Mouse (Mus musculus): ENCODE results near the gene Nxf1. TPM values are rescaled to one million over a fixed set of nuclear protein-coding genes. Genes with fewer than 3 reads are reported as not detected.
"Not testable (repeated sequence)": the region's sequence is repeated elsewhere in the genome, so short reads cannot be mapped to it uniquely, and the experiment has no call there.

The Nxf1 gene
- polyA plus RNA-seq, 1 experiment from 2014 or later = 254 TPM

GRCm38 (mm10) chr19:8728335-8729099 is 28.4 kb upstream of the Nxf1 start:
- H3K9me3 ChIP-seq; H3K27ac ChIP-seq; H3K4me3 ChIP-seq; DNase-seq (ENCODE audit: extremely low spot score, low spot score); H3K27me3 ChIP-seq (ENCODE audit: poor library complexity, severe bottlenecking): not testable (repeated sequence)
- 53% methylated on average over 3 of the region's 3 CpGs for WGBS
- Histone ChIP-seq H3K36me3 (replicated peaks) (peaks cover 34% of the 10 kb centered on the region), H3K4me1 (peaks cover 21% of the 10 kb centered on the region)

DNA sequence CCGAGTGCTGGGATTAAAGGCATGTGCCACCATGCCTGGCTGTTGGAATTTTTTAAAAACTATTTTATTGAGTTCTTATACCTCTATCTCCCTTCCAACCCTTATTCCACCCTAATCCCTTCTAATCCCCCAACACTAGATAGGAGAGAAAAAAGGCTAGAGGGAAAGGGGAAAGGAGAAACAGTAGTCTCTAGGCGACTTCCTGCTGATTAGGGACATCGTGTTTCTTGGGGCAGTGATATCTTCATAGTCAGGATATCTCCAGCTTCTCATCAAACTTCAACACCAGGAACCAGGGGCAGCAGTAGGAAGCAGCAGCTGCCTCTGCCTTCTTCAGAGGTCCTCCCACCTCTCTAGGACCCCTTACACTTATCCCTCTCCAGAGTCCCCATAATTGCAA is 22.5 kb upstream of the Nxf1 start:
- no peak for DNase-seq (ENCODE audit: extremely low spot score, low spot score)
- Histone ChIP-seq H3K27me3 (ENCODE audit: poor library complexity, severe bottlenecking) (no peaks in the 10 kb centered on the region), H3K27ac (no peak overlapping the region), H3K9me3 (no peaks in the 10 kb centered on the region), H3K36me3 (replicated peaks) (peaks cover 23% of the 10 kb centered on the region), H3K4me3 (no peak overlapping the region; the same call in 1 of the 2 replicates), H3K4me1 (peaks cover 17% of the 10 kb centered on the region)
- WGBS = 77% methylated on average over 3 of the region's 3 CpGs

- H3K9me3 ChIP-seq = no peaks in the 10 kb centered on the region
- peaks cover 24% of the 10 kb centered on the region for H3K4me1 ChIP-seq
- WGBS = under 1% methylated on average over 32 of the region's 32 CpGs
- DNase-seq (ENCODE audit: extremely low spot score, low spot score) = peak; percentile 90
- H3K4me3 ChIP-seq = peak within 1 kb of the TSS; percentile 88
- H3K27ac ChIP-seq = peak within 1 kb of the TSS; percentile 88
- no peaks in the 10 kb centered on the region for H3K27me3 ChIP-seq (ENCODE audit: poor library complexity, severe bottlenecking)
- peaks cover 36% of the 10 kb centered on the region for H3K36me3 ChIP-seq (replicated peaks)
Observed at GRCm38 (mm10) chr19:8735389-8736159, 21.3 kb upstream of the Nxf1 start, which contains the start of gene Wdr74. Gene Wdr74, plus strand, starts transcription at chr19:8735827.

DNA sequence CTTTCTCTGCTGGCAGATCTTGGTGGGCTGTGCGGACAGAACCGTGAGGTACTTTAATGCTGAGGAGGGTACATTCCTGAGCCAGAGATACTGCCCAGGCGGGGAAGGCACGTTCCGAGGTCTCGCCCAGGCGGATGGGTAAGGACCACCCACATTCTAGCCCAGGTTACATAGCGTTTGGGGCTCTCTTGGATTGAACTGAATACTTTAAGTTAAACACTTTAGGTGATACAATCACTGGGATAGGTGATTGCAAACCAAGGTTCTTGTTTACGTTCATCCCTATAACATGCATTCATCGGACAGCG is 20.8 kb upstream of the Nxf1 start:
- Histone ChIP-seq H3K4me1 (peaks cover 30% of the 10 kb centered on the region), H3K27me3 (ENCODE audit: poor library complexity, severe bottlenecking) (no peaks in the 10 kb centered on the region), H3K27ac (peak overlapping the region; percentile 88), H3K36me3 (replicated peaks) (peaks cover 41% of the 10 kb centered on the region), H3K4me3 (peak overlapping the region; percentile 88), H3K9me3 (no peaks in the 10 kb centered on the region)
- DNase-seq (ENCODE audit: extremely low spot score, low spot score) = no peak
- WGBS = 3% methylated on average over 11 of the region's 11 CpGs

DNA sequence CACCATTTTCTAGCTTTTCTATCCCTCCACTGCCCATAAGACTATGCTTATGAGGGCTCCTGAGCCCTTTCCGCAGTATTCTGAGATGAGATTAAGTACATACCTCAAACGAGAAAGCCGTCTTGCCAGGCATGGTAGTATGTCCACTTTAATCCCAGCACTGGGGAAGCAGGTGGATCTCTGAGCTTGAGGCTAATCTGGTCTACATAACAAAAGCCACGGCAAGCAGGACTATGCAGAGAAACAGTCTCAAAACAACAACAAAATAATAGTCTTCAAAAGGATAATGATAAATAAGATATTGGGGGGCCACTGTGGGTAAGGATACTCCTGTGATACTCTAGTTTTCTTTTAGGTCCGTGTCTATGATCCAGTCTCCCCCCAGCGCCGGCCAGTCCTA is 18.0 kb upstream of the Nxf1 start:
- Histone ChIP-seq H3K27me3 (ENCODE audit: poor library complexity, severe bottlenecking) (no peaks in the 10 kb centered on the region), H3K4me3 (no peak overlapping the region), H3K4me1 (peaks cover 44% of the 10 kb centered on the region), H3K9me3 (no peaks in the 10 kb centered on the region), H3K27ac (no peak overlapping the region), H3K36me3 (replicated peaks) (peaks cover 55% of the 10 kb centered on the region)
- 91% methylated on average over 7 of the region's 7 CpGs for WGBS
- no peak for DNase-seq (ENCODE audit: extremely low spot score, low spot score)

- no peak for DNase-seq (ENCODE audit: extremely low spot score, low spot score)
- WGBS = 89% methylated on average over 6 of the region's 6 CpGs
- H3K36me3 ChIP-seq (replicated peaks) = peaks cover 62% of the 10 kb centered on the region
- H3K4me1 ChIP-seq = peaks cover 44% of the 10 kb centered on the region
- H3K9me3 ChIP-seq = no peaks in the 10 kb centered on the region
- H3K27me3 ChIP-seq (ENCODE audit: poor library complexity, severe bottlenecking) = no peaks in the 10 kb centered on the region
- no peak overlapping the region for H3K27ac ChIP-seq
- no peak overlapping the region; the same call in 1 of the 2 replicates for H3K4me3 ChIP-seq
Observed at GRCm38 (mm10) chr19:8739646-8740045, 17.2 kb upstream of the Nxf1 start.

- no peaks in the 10 kb centered on the region for H3K27me3 ChIP-seq (ENCODE audit: poor library complexity, severe bottlenecking)
- H3K4me1 ChIP-seq = peaks cover 38% of the 10 kb centered on the region
- H3K9me3 ChIP-seq = no peaks in the 10 kb centered on the region
- H3K4me3 ChIP-seq = peak within 1 kb of the TSS; percentile 82
- no peak for DNase-seq (ENCODE audit: extremely low spot score, low spot score)
- H3K36me3 ChIP-seq (replicated peaks) = peaks cover 72% of the 10 kb centered on the region
- WGBS = 73% methylated on average over 14 of the region's 14 CpGs
- H3K27ac ChIP-seq = peak within 1 kb of the TSS; percentile 89
Observed at GRCm38 (mm10) chr19:8740603-8741002, 16.3 kb upstream of the Nxf1 start, which contains the start of gene 1700092M07Rik. Gene 1700092M07Rik, plus strand, starts transcription at chr19:8740718.

DNA sequence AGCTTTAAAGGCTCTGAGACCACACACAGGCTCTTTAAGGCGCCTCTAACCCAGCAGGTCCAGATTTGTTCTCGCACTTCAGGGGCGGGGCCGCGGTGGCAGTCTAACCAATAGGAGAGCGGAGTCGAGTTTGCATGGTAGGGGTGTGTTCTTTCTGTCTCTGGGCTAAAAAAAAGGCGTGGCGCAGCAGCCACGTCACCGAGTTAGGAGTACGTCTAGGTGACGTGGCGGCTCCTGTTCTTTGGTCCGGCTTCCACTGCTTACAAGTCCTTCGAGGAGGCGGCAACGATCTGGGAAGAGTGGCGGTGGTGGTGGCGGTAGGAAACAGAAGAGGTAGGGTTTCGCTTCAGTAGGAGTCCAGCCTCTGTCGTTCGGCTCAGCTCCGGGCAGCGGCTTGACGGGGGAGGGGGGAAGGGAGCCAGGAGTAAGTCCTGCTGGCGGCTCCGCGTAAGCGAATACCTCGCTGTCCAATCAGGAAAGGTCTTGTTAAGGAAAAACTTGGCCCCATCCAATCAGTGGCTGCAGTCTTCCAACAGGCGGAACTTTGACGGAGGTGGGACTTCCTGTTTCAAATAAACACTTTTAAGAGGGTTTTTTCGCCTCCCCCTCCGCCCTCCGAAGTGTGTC is 15.5 kb upstream of the Nxf1 start, which contains the start of gene Stx5a:
TSS of gene Stx5a (plus strand) at position 171 of the 627 bp plus-strand sequence.
- H3K4me1 ChIP-seq = peaks cover 38% of the 10 kb centered on the region
- WGBS = under 1% methylated on average over 36 of the region's 36 CpGs
- peaks cover 79% of the 10 kb centered on the region for H3K36me3 ChIP-seq (replicated peaks)
- peak within 1 kb of the TSS; percentile 89 for H3K27ac ChIP-seq
- peak within 1 kb of the TSS; percentile 82 for H3K4me3 ChIP-seq
- no peaks in the 10 kb centered on the region for H3K27me3 ChIP-seq (ENCODE audit: poor library complexity, severe bottlenecking)
- H3K9me3 ChIP-seq = no peaks in the 10 kb centered on the region
- peak; percentile 95 for DNase-seq (ENCODE audit: extremely low spot score, low spot score)

- H3K27me3 ChIP-seq (ENCODE audit: poor library complexity, severe bottlenecking) = no peaks in the 10 kb centered on the region
- peaks cover 86% of the 10 kb centered on the region for H3K36me3 ChIP-seq (replicated peaks)
- no peaks in the 10 kb centered on the region for H3K9me3 ChIP-seq
- peak overlapping the region; percentile 82 for H3K4me3 ChIP-seq
- H3K4me1 ChIP-seq = peaks cover 31% of the 10 kb centered on the region
- no peak for DNase-seq (ENCODE audit: extremely low spot score, low spot score)
- WGBS = 23% methylated on average over 14 of the region's 14 CpGs
- peak overlapping the region; percentile 89 for H3K27ac ChIP-seq
Observed at GRCm38 (mm10) chr19:8742176-8742575, 14.7 kb upstream of the Nxf1 start.

GRCm38 (mm10) chr19:8745382-8745781 is 11.5 kb upstream of the Nxf1 start:
- H3K4me3 ChIP-seq = no peak overlapping the region
- WGBS = 91% methylated on average over 1 of the region's 1 CpGs
- peaks cover 22% of the 10 kb centered on the region for H3K4me1 ChIP-seq
- H3K36me3 ChIP-seq (replicated peaks) = peaks cover 86% of the 10 kb centered on the region
- no peaks in the 10 kb centered on the region for H3K27me3 ChIP-seq (ENCODE audit: poor library complexity, severe bottlenecking)
- no peaks in the 10 kb centered on the region for H3K9me3 ChIP-seq
- no peak overlapping the region for H3K27ac ChIP-seq
- DNase-seq (ENCODE audit: extremely low spot score, low spot score) = no peak

GRCm38 (mm10) chr19:8747368-8747767 is 9.5 kb upstream of the Nxf1 start:
- Histone ChIP-seq H3K27ac (no peak overlapping the region), H3K27me3 (ENCODE audit: poor library complexity, severe bottlenecking) (no peaks in the 10 kb centered on the region), H3K4me1 (peaks cover 9% of the 10 kb centered on the region), H3K4me3 (no peak overlapping the region), H3K36me3 (replicated peaks) (peaks cover 96% of the 10 kb centered on the region), H3K9me3 (no peaks in the 10 kb centered on the region)
- DNase-seq (ENCODE audit: extremely low spot score, low spot score) = no peak
- WGBS = 75% methylated on average over 2 of the region's 2 CpGs

GRCm38 (mm10) chr19:8755652-8756051 is 1.2 kb upstream of the Nxf1 start:
- peaks cover 61% of the 10 kb centered on the region for H3K36me3 ChIP-seq (replicated peaks)
- H3K4me1 ChIP-seq = peaks cover 31% of the 10 kb centered on the region
- H3K27ac ChIP-seq = no peak overlapping the region
- WGBS = 93% methylated on average over 3 of the region's 3 CpGs
- no peak for DNase-seq (ENCODE audit: extremely low spot score, low spot score)
- H3K4me3 ChIP-seq = peak overlapping the region; percentile 99
- H3K27me3 ChIP-seq (ENCODE audit: poor library complexity, severe bottlenecking) = no peaks in the 10 kb centered on the region
- H3K9me3 ChIP-seq = no peaks in the 10 kb centered on the region
